Mouse (Mus musculus) CH12.LX (cell line): ENCODE measurements around the gene Zeb2. TPM values are rescaled to one million over a fixed set of nuclear protein-coding genes. Genes with fewer than 3 reads are reported as not detected.

Experiments used
- DNase-seq: peaks from one replicate; pipeline ENCODE4 v3.0.0-alpha.2; 2013; ENCODE audit errors: extremely low read depth
- H3K27ac ChIP-seq: 2 replicates; pipeline ENCODE4 v1.5.1; 2012; ENCODE audit warnings: low read depth, mild to moderate bottlenecking, control low read depth, moderate library complexity; ENCODE audit not compliant: insufficient read depth
- H3K27me3 ChIP-seq: replicated peaks from 2 replicates; pipeline ENCODE3; 2012; ENCODE audit warnings: inconsistent platforms
- H3K36me3 ChIP-seq, 2 experiments: replicated peaks in 1 of 2; 2 replicates each; pipeline versions ENCODE3 to v1.6.1; 2012; ENCODE audit warnings: inconsistent platforms in 1 of 2, low read length in 1 of 2, mild to moderate bottlenecking in 1 of 2, mixed read lengths in 1 of 2, moderate library complexity in 1 of 2; ENCODE audit not compliant: control insufficient read depth in 1 of 2, insufficient read depth in 1 of 2
- H3K4me1 ChIP-seq, 2 experiments: 2 replicates each; pipeline ENCODE4 v1.6.1; 2012; ENCODE audit warnings: inconsistent platforms in 1 of 2, moderate library complexity in 1 of 2; ENCODE audit not compliant: insufficient read depth in 2 of 2, control insufficient read depth in 1 of 2
- H3K4me2 ChIP-seq: 2 replicates; pipeline ENCODE4 v1.6.1; 2012; ENCODE audit warnings: low read depth, mild to moderate bottlenecking, control low read depth; ENCODE audit not compliant: poor library complexity, insufficient read depth, severe bottlenecking
- H3K4me3 ChIP-seq, 3 experiments: fragments of 150-350 bp in 1 of 3; sonication (generic) in 1 of 3; replicated peaks in 1 of 3; 2 replicates each; pipeline versions ENCODE3 to v1.5.1; 2011 to 2012; ENCODE audit warnings: low read depth in 2 of 3, low read length in 2 of 3, mild to moderate bottlenecking in 2 of 3, moderate library complexity in 2 of 3, control low read depth in 1 of 3, improper control_type of control experiment in 1 of 3, inconsistent platforms in 1 of 3, mixed read lengths in 1 of 3; ENCODE audit not compliant: poor library complexity in 1 of 3
- H3K79me2 ChIP-seq: replicated peaks from 2 replicates; pipeline ENCODE4 v1.6.1; 2012; ENCODE audit warnings: mild to moderate bottlenecking, moderate library complexity; ENCODE audit not compliant: control insufficient read depth, poor library complexity, insufficient read depth, severe bottlenecking; ENCODE audit errors: extremely low read depth
- H3K9ac ChIP-seq: 2 replicates; pipeline ENCODE4 v1.6.1; 2012; ENCODE audit warnings: low read depth, mild to moderate bottlenecking, control low read depth, moderate library complexity; ENCODE audit not compliant: insufficient read depth
- H3K9me3 ChIP-seq: replicated peaks from 2 replicates; pipeline ENCODE3; 2012; ENCODE audit warnings: low read length, inconsistent platforms, mixed read lengths
- CHD1 ChIP-seq: IDR thresholded peaks from 2 replicates; pipeline ENCODE4 v1.6.1; 2012; ENCODE audit warnings: low read depth, low read length, improper control_type of control experiment, inconsistent platforms
- CHD2 ChIP-seq: IDR thresholded peaks from 2 replicates; pipeline ENCODE4 v1.6.1; 2011; ENCODE audit warnings: low read length, improper control_type of control experiment
- CTCF ChIP-seq, 2 experiments: IDR thresholded peaks in 1 of 2; conservative IDR thresholded peaks in 1 of 2; 2 replicates each; pipeline ENCODE4 v1.5.1; 2011 to 2012; ENCODE audit warnings: low read depth in 2 of 2, low read length in 2 of 2, improper control_type of control experiment in 1 of 2, inconsistent platforms in 1 of 2, mild to moderate bottlenecking in 1 of 2, moderate library complexity in 1 of 2
- ELF1 ChIP-seq: IDR thresholded peaks from 2 replicates; pipeline ENCODE4 v1.6.1; 2014; ENCODE audit warnings: low read depth, mild to moderate bottlenecking, inconsistent platforms, low read length, improper control_type of control experiment
- EP300 ChIP-seq: IDR thresholded peaks from 2 replicates; pipeline ENCODE4 v1.6.1; 2011; ENCODE audit warnings: low read length, improper control_type of control experiment
- HCFC1 ChIP-seq: IDR thresholded peaks from 2 replicates; pipeline ENCODE4 v1.6.1; 2012; ENCODE audit warnings: low read depth, mild to moderate bottlenecking, inconsistent platforms, low read length, improper control_type of control experiment
- KAT2A ChIP-seq: IDR thresholded peaks from 2 replicates; pipeline ENCODE4 v1.6.1; 2012; ENCODE audit warnings: low read length, improper control_type of control experiment, inconsistent platforms; ENCODE audit not compliant: insufficient replicate concordance
- MAFK ChIP-seq: IDR thresholded peaks from 2 replicates; pipeline ENCODE4 v1.6.1; 2011; ENCODE audit warnings: low read length, improper control_type of control experiment; ENCODE audit not compliant: insufficient replicate concordance
- MAZ ChIP-seq: IDR thresholded peaks from 2 replicates; pipeline ENCODE4 v1.6.1; 2012; ENCODE audit warnings: low read depth, mild to moderate bottlenecking, inconsistent platforms, low read length, improper control_type of control experiment, moderate library complexity
- MEF2A ChIP-seq: IDR thresholded peaks from 2 replicates; pipeline ENCODE4 v1.6.1; 2014; ENCODE audit warnings: low read depth, mild to moderate bottlenecking, inconsistent platforms, low read length, improper control_type of control experiment, borderline replicate concordance
- MXI1 ChIP-seq: IDR thresholded peaks from 2 replicates; pipeline ENCODE4 v1.6.1; 2011; ENCODE audit warnings: mild to moderate bottlenecking, low read depth, low read length, improper control_type of control experiment
- PAX5 ChIP-seq: IDR thresholded peaks from 2 replicates; pipeline ENCODE4 v1.6.1; 2012; ENCODE audit warnings: low read length, inconsistent platforms, mixed read lengths
- TBP ChIP-seq: conservative IDR thresholded peaks from 2 replicates; pipeline ENCODE4 v1.6.1; 2011; ENCODE audit warnings: low read depth, low read length, improper control_type of control experiment
- USF1 ChIP-seq: IDR thresholded peaks from 2 replicates; pipeline ENCODE4 v1.6.1; 2014; ENCODE audit warnings: low read depth, mild to moderate bottlenecking, inconsistent platforms, low read length, improper control_type of control experiment
- USF2 ChIP-seq: conservative IDR thresholded peaks from 2 replicates; pipeline ENCODE4 v1.6.1; 2011; ENCODE audit warnings: low read depth, low read length, improper control_type of control experiment
- ZC3H11A ChIP-seq: IDR thresholded peaks from 2 replicates; pipeline ENCODE4 v1.6.1; 2012; ENCODE audit warnings: low read depth, mild to moderate bottlenecking, inconsistent platforms, low read length, improper control_type of control experiment
- ZKSCAN1 ChIP-seq: IDR thresholded peaks from 2 replicates; pipeline ENCODE4 v1.6.1; 2012; ENCODE audit warnings: low read depth, inconsistent platforms, low read length, improper control_type of control experiment, borderline replicate concordance
- ZMIZ1 ChIP-seq: IDR thresholded peaks from 2 replicates; pipeline ENCODE4 v1.6.1; 2012; ENCODE audit warnings: low read depth, mild to moderate bottlenecking, inconsistent platforms, low read length, improper control_type of control experiment
- dilution Hi-C: fragments of 300-500 bp; cut with MboI; formaldehyde crosslinking; loops from 2 replicates; pipeline ENCODE4 v1.14.3; 2020; ENCODE audit warnings: low sequenced_read_pairs; ENCODE audit not compliant: extremely low pct_unique_long_range_greater_than_20kb, extremely low pct_ligation_motif_present
- in situ Hi-C: fragments of 300-500 bp; cut with MboI; formaldehyde crosslinking; loops from 3 replicates; pipeline ENCODE4 v1.14.3; 2019; ENCODE audit warnings: low sequenced_read_pairs, low pct_ligation_motif_present, low pct_unique_long_range_greater_than_20kb, mixed read lengths
- polyA plus RNA-seq: library from polyadenylated mRNA; unstranded; fragments of >175 nt; gene quantifications from 2 replicates; pipeline ENCODE4 v1.2.1, GENCODE M21; 2012; ENCODE audit warnings: low read depth; ENCODE audit not compliant: insufficient read length
- total RNA-seq, 2 experiments: library from RNA; depleted of rRNA; stranded (reverse); fragments of 300-350 nt in 1 of 2; fragments of >200 nt in 1 of 2; gene quantifications; 2 replicates each; pipeline ENCODE4 v1.2.3; 2012 to 2014

Zeb2 gene
- total and polyA plus RNA-seq, 3 experiments: 12.9 to 25.8 (median 20.8) TPM

DNA sequence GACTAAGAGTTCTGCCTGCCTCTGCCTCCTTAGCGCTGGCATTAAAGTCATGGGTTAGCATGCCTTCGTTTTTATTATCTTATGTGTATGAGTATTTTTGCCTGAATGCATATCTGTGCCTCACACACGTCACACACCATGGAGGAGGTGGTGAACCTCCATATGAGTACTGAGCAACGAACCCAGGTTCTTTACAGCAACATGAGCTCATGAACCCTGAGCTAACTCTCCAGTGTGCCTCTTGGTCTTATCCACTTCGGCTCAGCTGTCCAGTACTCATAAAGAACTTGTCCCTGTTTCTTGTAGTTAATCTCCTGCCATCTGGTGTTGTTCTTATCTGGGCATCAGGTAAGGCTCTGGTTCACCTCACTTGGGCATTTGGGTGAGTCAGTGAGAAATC lies 154.6 kb downstream of the Zeb2 start:
- H3K27ac ChIP-seq: peak overlapping the region; percentile 28; the same call in 1 of the 2 replicates
- H3K79me2 ChIP-seq: peaks cover 4% of the 10 kb centered on the region; the same call in 1 of the 2 replicates
- in situ Hi-C loops (no loop called here), dilution Hi-C loops (no loop called here)
- no peak overlapping the region for H3K4me2 ChIP-seq
- H3K27me3 ChIP-seq: no peaks in the 10 kb centered on the region
- H3K4me3 ChIP-seq: no peak overlapping the region
- no peak overlapping the region for H3K9ac ChIP-seq
- no peak for TF ChIP-seq CHD1
- TF ChIP-seq ZC3H11A: no peak
- no peak for TF ChIP-seq PAX5
- TF ChIP-seq MAZ: no peak
- TF ChIP-seq ZMIZ1: no peak
- no peak for TF ChIP-seq MAFK
- no peak for TF ChIP-seq USF2
- TF ChIP-seq KAT2A: no peak
- no peak for TF ChIP-seq CHD2
- TF ChIP-seq CTCF (conservative IDR thresholded peaks at IDR 0.05 in 1 of 2, IDR thresholded peaks at IDR 0.05 in 1 of 2; ENCODE audit: low read depth in 2 of 2, low read length in 2 of 2): no peak
- no peak for TF ChIP-seq EP300
- TF ChIP-seq USF1: no peak
- no peak for TF ChIP-seq TBP
- no peak for DNase-seq
- peaks cover 33 to 51% of the 10 kb centered on the region in 2 experiments for H3K4me1 ChIP-seq
- peaks cover 9% of the 10 kb centered on the region for H3K9me3 ChIP-seq
- H3K36me3 ChIP-seq: peaks cover 5 to 11% of the 10 kb centered on the region in 2 experiments

DNA sequence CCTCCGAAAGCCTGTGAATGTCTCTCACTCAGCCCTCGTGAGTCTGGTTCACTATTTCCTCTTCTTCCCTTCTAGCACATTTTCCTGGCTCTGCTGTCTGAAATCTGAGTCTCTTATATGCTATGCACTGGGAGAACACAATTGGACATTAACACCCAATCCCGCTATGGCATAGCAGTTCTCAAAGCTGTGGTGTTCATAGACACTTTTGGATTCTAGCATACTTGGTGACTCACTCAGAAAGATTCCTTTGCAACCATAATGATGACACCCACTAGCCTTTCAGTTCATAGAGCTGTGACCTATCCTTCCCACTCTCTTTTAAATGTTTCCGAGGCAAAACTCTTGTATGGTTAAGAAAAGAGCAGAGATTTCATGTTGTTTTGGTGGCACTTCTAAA lies 156.0 kb downstream of the Zeb2 start:
- TF ChIP-seq HCFC1 (no peak), TBP (no peak), ELF1 (no peak), ZMIZ1 (no peak), ZKSCAN1 (no peak), MXI1 (no peak), MEF2A (no peak)
- in situ Hi-C loops: no loop called here
- no peak for DNase-seq
- peaks cover 33 to 60% of the 10 kb centered on the region in 2 experiments for H3K4me1 ChIP-seq
- no peak overlapping the region for H3K4me3 ChIP-seq
- peaks cover 5 to 8% of the 10 kb centered on the region in 2 experiments for H3K36me3 ChIP-seq
- peak overlapping the region; percentile 32 for H3K9ac ChIP-seq
- peaks cover 4% of the 10 kb centered on the region; the same call in 1 of the 2 replicates for H3K79me2 ChIP-seq
- H3K9me3 ChIP-seq: peaks cover 9% of the 10 kb centered on the region
- peak overlapping the region; percentile 63; the same call in 1 of the 2 replicates for H3K27ac ChIP-seq
- dilution Hi-C loops: no loop called here
- no peak overlapping the region for H3K4me2 ChIP-seq
- H3K27me3 ChIP-seq: no peaks in the 10 kb centered on the region
